Mouse (Mus musculus): ENCODE measurements around the gene Tbc1d30.

Tbc1d30 gene

DNA sequence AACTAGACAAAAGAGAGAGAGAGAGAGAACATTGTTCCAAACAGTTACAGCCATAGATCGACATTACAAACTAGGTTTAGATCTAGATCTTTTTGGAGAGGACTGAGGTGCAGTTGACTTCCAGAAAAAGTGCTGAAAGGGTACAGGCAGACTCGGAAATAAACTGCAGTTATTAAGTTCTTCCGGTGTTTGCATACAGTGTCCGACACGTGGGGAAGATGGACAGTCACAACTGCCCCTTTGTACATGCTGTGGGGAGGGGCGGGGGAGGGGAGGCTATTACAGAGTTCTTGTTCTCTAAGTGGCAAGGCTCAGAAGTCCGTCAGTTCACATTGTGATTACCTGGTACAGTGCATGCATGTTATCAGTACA lies 86.9 kb downstream of the Tbc1d30 start:
- in situ Hi-C loops (cut with MboI), result no loop called here

DNA sequence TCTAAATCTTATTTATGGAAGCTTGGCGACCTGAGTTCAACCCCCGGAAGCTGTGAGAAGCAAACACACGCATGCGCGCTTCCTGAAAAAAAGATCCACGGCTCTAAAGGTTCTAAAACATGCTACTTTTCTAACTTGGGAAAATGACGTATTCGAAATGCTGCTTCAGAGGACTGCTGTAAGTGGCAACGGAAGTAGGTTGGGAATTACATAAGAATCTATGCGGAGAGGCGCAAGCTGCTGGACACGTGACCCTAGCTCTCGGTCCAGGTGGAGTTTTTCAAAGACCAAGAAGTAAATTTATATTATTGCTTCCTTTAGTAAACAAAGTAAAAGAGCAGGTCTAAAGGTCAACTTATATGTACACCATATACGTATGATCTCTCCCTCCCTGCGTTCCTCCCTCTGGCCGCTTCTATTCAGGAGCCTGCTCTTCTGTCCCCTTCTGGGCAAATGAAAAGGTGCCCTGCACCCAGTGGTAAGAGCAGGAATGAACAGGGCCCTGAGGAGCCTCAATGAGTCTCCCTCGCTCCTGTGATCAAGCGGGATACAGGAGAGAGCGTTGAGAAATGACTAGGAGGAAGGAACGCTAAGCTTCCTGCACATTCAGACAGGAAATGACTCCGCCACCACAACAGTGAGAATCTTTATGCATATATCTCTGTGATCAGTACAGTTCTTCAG lies 87.4 kb downstream of the Tbc1d30 start:
- in situ Hi-C loops (cut with MboI), result no loop called here

DNA sequence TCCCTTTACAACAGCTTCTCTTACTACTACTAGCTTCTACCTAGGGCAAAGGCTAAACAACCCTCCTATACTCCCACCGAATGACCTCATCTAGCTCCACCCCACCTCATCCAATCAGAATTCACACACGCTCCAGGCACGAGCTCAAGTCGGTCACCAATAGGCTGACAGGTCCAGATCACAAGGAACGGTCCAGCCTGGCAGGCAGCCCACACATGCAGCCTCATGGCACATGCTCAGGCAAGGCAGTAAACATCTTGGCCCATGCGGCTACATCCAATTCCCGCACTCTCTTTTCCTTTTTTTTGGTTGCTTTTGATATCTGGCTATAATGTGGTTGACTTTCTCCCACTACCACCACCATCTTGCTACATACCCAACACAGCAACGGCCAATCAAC lies 88.9 kb downstream of the Tbc1d30 start:
- in situ Hi-C loops (cut with MboI), result no loop called here

DNA sequence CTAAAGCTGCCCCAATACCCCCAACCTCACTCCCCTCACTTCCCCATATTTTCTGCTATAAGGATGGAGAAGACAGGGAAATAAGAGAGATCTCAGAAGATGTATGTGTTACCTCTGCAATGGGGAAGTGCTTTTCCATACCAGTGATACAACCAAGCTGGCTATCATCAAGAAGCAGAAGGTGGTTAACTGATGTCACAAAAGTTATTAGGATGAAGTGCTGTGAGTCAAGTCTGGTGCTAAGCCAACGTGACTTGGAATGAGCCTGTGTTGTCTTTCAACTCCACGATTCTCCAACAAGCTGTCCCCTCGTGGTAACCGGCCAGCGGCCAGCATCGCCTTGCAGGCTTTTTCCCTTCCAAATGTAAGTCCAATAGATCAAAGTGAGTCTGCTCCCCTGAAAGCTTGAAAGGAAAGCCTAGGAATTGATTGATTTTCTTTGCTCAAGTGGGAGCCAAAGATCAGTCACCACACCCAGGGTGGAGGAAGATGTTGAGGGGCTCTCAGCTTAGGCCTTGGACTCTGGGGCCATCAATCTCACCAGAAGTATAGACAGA lies 90.0 kb downstream of the Tbc1d30 start:
- in situ Hi-C loops (cut with MboI), result no loop called here

DNA sequence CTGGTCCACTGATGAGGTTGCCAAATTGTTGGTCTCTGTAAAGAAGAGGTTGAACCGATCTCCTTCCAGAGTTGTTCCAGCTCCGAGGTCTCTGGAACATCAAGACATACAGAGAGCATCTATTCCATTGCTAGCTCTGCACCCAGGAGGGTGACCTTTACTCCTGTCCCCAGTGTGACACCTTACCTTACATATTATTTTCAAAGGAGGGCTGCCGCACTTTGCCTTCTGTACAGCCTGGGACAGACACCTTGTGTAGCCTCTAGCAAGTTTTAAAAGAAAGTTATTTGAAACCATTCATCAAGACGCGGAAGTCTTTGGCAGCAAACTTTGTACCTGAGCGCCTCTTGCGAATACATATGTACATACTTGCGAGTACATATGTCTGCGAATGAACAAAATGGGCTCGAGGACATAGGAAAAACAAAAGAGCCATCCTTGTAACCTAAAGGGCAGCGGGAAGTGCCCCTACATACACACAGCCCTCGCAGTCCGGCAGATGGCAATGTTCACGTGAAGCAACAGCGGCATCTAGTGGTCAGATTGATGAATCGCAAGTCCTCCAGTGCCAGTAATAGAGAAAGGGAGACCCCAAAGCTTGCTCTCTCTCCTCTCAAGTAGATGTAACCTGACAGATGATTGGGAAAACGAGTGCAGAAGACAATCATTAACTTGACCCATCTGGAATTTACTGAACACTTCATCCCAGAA lies 94.8 kb downstream of the Tbc1d30 start:
- in situ Hi-C loops (cut with MboI), result no loop called here

DNA sequence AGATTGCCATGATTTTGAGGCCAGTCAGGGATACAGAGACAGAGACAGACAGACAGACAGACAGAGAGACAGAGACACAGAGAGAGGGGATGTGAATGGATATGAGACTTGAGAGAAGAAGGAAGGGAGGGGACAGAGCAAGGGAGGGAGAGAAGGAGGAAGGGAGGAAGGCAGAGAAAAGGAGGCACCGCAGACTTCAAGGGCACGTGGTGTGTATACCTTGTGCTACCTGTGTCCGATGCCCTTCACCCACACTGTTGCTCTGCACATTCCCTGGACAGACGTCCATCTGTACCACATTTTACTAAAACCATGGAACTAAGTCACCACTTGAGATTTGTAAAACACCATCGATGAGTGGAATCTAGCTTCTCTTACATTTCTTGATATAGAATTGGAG lies 95.6 kb downstream of the Tbc1d30 start:
- in situ Hi-C loops (cut with MboI), result no loop called here

DNA sequence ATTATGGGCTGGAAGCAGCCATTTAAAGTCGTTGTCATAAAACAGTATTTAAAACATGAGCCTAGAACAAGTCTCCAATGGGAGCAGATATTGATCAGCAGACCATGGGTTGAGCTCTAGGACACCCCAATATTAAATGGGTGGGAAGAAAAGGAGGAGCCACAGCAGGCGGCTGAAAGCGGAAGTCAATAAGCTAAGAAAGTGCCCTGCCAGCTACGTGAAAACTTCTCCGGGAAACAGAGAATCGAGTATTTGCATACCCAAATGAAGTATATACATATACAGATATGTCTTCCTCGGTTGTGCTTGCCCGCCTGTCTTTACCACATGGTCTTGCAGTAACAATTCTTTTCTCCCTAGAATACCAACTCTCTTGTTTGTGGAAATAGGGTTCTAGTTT lies 96.7 kb downstream of the Tbc1d30 start:
- in situ Hi-C loops (cut with MboI), result no loop called here

DNA sequence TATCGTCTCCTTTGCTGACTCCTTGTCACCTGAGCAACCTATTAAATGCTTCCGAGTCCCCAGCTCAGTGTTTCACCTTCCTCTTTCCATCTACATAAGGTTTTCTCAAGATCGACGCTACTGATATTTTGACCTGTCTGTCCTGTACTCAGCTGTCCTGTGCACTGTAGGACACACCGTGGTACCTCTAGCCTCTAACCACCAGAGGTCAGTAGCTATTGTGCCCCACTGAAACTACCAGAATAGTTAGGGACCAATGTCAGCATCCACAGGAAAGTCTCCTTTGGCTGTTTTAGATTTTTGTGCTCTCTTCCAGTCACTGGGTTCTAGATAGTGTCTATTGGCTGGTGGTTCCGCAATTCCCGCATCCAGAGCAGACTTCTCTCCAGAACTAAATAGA lies 98.3 kb downstream of the Tbc1d30 start:
- in situ Hi-C loops (cut with MboI), result no loop called here

DNA sequence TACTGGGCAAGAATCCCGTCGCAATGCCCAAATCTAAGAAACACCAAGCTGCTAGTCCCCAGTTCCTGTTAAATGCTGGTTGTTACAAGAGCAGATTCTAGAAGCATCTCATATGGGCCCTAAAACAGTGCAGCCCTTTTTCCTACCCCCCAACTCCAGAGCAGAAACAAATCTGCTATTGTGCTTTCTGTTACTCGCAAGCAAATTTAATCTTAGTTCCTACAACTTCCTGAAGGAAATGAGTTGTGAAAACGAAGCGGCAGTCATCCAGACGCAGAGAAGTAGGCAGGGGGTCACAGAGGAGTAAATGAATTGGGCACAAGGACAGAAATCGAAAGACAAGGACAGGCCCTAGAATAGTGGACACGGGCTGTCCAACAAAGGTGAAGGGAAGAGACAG lies 99.9 kb downstream of the Tbc1d30 start:
- in situ Hi-C loops (cut with MboI), result no loop called here

DNA sequence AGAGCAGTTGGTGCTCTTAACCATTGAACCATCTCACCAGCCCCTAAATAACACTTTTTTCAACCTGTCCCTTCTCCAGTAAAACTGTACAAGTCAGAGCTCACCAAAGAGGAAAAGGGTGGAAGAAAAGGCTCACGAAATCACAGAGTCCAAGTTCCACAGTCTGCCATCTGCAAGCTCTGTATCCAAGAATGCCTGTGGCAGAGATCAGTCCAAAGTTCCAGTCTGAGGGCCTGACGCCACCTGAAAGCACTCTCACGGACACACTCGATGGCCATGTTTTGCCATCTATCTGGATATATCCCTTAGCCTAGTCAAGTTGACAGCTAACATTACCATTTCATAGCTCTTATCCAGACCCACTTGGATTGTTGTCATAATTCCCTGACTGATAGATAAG lies 101.3 kb downstream of the Tbc1d30 start:
- in situ Hi-C loops (cut with MboI), result no loop called here

DNA sequence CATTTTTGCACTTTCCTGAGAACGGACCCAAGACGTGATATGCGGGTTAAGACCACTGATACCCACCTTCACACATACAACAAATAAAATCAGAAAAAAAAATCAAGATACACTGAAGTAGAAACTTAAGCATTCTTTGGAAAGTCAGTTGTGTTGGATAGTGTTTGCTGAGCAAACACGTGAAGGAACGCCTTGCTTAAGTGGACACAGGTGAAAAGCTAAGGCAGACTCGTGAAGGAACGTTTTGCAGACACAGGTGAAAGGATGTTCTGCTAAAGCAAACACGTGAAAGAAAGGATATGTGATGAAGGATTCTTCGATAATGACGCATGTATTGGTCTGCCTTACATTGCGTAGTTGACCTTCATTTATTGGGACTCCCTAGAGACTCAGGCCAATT lies 103.5 kb downstream of the Tbc1d30 start:
- in situ Hi-C loops (cut with MboI), result no loop called here

DNA sequence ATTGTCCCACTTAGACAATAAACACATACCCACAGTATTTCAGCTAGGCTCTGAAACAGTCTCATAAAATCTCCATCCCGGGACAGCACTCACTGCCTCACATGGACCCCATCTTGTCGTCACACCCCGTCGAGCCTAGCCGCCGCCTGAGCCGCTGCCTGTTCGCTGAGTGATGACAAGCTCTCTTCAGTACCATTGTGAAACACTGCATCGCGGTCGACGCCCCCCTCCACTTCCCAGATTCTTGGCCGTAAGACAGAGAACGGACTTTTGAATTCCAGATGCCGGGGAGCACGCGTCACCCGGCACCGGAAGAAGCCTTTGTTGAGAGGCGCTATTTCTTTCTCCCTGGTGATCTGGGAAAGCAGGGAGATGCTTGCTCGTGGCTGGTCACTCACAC lies 104.1 kb downstream of the Tbc1d30 start:
- in situ Hi-C loops (cut with MboI), result no loop called here

DNA sequence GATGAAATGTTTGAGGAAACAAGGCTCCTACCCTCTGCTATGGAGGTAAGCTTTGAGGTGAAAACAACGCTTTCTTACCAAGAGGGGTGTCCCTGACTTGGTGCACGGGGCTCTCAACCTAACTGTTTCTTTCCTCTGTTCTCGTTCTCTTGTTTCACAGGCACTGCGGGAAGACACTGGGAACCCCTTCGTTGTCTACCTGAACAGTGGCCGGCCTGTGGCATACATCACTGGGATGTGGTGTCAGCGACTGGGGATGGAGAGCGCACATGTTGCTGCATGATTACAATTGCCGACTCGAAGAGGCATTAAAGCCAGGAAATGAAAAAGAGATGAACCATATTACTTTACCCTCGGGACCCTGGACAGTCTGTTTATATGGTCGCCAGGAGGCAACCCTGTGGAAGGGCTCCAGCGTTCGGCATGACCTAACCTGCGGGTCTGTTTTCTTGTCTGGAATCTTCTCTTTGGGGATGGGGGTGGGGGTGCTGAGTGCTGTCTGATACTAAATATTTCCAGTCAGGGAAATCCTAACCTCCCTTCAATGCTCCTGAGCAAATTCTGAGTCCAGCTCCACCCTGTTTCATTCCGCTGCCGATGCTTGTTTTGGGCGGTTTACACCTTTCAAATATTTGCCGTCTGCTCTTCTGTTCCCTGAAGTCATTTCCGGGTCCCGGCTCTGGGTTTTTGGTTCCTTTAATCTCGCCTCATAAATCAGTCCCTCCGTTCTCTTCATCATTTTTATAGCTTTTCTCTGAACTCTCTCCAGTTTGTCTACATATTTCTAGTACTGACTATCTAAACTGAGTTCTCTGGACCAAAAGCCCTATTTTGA lies 107.5 kb downstream of the Tbc1d30 start:
- in situ Hi-C loops (cut with MboI), result no loop called here

DNA sequence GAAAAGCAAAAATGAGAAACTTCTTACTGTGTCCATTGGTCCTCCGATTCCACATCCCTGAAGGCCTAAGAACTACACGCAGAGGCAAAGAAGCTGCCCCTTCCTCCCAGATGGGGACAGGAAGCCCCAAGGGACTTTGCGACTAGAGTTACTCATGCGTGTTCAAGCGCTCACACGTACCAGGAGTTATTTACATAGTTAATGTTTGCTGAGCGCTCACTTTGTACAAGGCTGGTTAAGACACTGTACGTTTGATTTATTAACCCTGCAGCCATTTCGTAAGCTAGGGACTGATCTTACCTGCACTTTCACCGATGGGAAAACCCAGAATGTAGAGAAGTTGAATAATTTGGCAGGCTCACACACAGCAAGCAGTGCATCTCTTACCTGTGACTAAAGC lies 108.5 kb downstream of the Tbc1d30 start:
- in situ Hi-C loops (cut with MboI), result no loop called here

DNA sequence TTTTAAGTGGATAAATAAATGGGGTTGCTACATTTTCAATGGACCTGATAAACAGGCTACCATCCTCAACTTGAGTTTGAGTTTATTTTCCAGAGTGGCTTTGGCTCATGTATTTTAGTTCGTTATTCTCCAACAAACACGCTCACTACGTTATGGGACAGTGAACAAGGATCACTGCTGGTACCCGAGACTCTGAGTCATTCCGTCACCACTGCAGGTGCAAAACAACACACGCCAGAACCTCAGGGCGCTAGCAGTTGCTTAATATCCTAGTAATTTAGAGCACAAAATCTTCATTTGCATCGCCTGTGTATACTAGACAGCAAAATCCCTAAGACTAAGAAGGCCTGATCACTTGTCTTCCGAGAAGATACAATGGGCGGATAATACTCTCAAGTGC lies 112.0 kb downstream of the Tbc1d30 start:
- in situ Hi-C loops (cut with MboI), result no loop called here

DNA sequence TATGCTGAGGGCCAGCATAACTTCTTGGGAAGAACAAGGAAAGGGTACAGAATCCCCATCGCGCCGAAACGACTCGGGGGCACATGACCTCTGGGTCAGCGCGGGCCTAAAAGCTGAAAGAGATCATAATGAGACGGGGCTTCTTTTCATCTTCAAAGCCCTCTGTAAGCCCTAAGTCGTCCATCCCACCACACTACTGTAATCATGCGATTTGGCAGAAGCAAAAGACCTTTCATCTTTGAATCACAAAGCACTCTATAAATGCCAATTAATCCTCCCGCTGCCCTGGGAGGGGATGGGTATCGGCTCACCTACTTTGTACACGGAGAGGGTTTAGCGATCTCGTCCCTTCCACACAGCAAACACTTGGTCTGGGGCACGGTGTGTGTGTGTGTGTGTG lies 112.5 kb downstream of the Tbc1d30 start:
- in situ Hi-C loops (cut with MboI), result no loop called here

DNA sequence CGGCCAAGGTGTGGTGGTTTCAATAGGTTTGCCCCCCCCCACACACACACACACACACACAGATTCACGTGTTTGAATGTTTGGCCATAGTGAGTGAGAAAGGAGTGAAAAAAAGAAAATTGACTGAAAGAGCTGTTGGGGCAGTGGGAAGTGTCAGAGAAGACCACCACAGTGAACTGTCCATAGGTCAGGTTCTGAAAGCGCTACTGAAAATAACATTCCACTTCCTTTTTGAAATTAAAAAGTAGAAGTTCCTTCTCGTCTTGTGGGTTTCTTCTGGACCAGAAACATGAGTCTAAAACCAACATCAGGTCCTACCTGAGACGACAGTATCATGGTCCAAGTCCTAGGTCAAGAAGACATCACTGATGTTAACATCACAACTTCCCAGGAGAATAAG lies 113.7 kb downstream of the Tbc1d30 start:
- in situ Hi-C loops (cut with MboI), result no loop called here

DNA sequence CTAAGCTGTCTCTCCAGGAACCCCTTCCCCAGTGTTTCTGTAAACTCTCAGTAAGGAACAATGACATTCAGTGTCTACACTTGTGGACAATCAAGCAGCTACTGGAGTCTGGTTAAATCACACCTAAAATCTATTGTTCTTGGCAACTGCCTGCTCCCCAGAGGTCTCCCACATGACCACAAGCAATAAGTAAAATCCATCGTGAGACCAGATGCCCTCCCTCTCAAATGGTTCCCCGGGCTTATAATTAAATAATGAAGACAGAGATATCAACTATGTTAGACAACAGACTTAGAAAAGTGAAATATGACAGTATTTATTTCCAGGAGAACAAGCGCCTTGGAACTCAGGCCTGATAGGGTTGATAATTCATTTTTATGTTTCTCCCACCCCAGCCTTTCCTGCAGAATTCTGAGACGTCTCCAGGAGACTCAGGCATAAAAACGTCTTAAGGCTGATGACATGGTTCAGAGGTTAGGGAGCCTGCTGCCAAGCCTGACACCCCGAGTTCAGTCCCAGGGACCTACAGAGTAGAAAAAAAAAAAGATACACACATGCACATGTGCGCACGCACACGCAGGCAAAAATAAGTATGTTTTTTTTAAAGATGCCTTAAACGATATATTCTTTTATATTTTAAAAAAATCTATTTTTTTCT lies 115.8 kb downstream of the Tbc1d30 start:
- in situ Hi-C loops (cut with MboI), result no loop called here

DNA sequence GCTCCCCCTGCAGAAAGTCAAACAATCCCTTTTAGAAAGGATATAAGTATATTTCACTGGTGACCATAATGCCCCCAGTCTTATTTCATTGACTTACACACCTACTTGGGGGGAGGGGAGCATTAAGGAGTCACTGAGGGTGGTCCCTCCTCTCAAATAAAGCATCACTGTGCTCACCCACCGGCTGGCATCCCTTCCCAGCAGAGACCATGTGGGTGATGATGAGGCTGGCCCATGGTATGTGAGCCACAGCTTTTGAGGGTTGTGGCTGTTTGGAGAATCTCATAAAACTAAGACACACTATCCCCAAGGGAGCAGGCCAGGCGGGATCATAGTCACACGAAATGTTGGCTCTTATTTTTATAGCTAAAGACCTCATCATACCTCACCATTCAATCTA lies 116.6 kb downstream of the Tbc1d30 start:
- in situ Hi-C loops (cut with MboI), result no loop called here

DNA sequence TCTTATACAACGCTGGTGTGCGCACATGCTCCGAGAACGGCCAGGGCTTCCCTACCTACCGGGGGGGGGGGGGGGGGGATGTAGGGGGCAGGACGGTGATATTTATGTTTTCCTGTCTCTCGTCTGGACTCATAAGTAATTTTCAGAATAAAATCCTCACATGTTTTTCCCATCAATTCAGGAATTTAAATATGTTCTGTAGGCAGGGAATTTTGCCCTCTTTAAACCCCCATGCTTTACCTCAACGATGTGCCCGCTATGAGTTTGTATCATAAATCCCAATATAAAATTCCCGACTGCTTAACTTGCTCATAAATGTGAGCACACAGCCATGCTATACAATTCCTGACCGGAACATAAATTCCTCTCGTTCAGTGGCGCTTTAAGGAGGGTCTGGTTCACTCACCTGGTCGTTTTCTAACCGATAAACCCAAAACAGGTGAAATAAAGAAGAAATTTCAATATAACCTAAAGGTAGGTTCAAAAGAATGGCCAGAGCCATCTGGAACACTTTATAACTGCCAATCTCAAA lies 122.6 kb downstream of the Tbc1d30 start:
- in situ Hi-C loops (cut with MboI), result no loop called here

DNA sequence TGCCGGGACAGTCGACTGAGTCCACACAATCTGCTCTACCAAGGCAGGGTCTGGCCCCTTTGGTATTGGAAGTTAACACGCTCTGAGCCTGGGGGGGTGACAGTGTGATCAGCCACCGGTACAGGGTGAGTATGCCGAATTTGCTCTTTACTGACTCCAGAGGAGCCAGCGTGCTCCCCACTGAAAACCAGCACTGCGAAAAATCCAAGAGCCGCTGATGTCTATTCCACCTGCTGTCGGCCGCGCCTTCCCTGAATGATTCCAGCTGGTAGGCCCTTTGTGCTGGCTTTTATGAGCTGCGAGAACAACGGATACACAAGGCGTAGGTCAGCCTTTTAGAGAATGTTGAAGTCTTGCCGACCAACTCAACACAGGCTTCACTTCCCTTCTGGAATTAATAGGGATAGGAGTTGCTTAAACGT lies 123.1 kb downstream of the Tbc1d30 start:
- in situ Hi-C loops (cut with MboI), result no loop called here

DNA sequence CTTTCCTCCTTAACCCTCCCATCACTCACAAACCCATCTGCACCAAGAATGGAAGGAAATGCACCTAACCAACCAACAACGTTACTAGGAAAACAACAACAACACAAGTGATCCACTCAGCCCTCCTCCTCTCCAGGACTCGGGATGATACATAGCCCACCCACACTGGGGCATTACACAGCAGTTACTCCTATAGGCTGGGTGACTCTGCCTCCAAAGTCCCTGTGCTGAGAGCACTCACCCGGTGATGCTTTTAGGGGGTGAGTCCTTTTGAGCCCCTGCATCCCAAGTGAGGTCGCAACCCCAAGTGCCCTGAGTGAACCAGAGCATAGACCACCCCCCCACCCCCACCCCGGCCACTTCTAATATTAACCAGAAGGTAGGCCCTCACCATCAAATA lies 123.7 kb downstream of the Tbc1d30 start:
- in situ Hi-C loops (cut with MboI), result no loop called here
